Mouse (Mus musculus) embryonic fibroblast, embryonic 13.5 days (primary cell): Measurements from ENCODE around the gene Lgals8. TPM values are rescaled to one million over a fixed set of nuclear protein-coding genes. Genes with fewer than 3 reads are reported as not detected.

Experiments
- H3K27ac ChIP-seq: 2 replicates; pipeline ENCODE4 v1.5.1; 2012; ENCODE audit warnings: low read length, control low read depth, inconsistent platforms; ENCODE audit not compliant: insufficient read depth
- H3K4me1 ChIP-seq: 2 replicates; pipeline ENCODE4 v1.6.1; 2011; ENCODE audit warnings: low read length; ENCODE audit not compliant: control insufficient read depth, insufficient read depth
- H3K4me3 ChIP-seq: 2 replicates; pipeline ENCODE4 v1.5.1; 2011; ENCODE audit warnings: mild to moderate bottlenecking, control low read depth, low read length; ENCODE audit not compliant: insufficient read depth
- CTCF ChIP-seq: IDR thresholded peaks from 2 replicates; pipeline ENCODE4 v1.5.1; 2011; ENCODE audit warnings: mild to moderate bottlenecking, control low read depth, low read length, moderate library complexity, borderline replicate concordance; ENCODE audit not compliant: insufficient read depth
- POLR2A ChIP-seq: IDR thresholded peaks from 2 replicates; pipeline ENCODE4 v1.6.1; 2011; ENCODE audit warnings: low read depth, mild to moderate bottlenecking, control low read depth, low read length, moderate library complexity
- polyA plus RNA-seq: library from polyadenylated mRNA; stranded (reverse); fragments of >200 nt; gene quantifications from 2 replicates; pipeline ENCODE4 v1.2.4, GENCODE M21; 2011; ENCODE audit warnings: low read depth; ENCODE audit not compliant: missing spikeins, insufficient read length

Gene Lgals8
- polyA plus RNA-seq, 1 experiment, result 72.2 TPM

DNA sequence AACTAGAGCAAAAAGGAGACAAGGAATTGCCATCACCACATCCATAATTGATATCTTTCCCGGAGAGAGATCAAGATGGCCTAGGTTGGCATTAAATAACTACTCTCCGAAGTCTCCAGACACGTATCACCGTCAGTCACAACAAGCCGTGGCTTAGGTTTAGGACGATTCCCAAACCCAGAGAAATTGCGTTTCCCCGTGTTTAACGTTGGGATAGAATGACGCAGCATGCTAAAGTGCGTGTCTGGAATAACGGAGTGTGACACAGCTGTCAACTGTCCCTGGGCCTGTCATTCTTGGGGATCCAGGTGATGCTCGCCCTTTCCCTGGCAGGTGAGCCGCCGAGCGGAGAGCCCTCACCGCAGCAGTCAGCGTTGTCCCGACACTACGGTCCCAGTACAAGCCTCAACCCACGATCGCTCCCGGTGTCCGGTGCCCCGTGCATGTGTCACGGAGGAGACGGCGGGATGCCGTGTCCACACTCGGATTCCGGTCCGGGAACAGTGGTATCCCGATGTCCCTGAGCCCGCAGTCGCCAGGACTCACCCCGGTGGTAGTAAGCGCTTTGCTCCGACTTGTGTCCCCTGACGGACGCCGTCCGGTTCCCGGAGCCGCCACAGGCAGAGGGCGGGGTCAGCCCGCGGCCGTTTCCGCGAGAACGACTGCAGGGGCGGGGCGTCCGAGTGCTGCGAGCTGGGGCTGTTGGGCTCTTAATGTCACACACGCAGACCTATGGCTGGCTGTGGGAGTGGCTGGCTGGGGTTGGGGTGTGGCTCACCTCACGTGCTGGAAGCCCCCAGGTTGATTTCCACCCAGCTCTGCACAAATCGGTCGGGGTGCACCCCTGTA is 3.6 kb downstream of the Lgals8 start:
- TF ChIP-seq CTCF (no peak), POLR2A (peak; percentile 72)
- Histone ChIP-seq H3K4me3 (peak overlapping the region; percentile 93), H3K4me1 (no peaks in the 10 kb centered on the region), H3K27ac (peak overlapping the region; percentile 83)

- Histone ChIP-seq H3K4me1 (no peaks in the 10 kb centered on the region), H3K27ac (peak overlapping the region; percentile 83), H3K4me3 (peak overlapping the region; percentile 93)
- TF ChIP-seq POLR2A, result peak; percentile 47; the same call in 1 of the 2 replicates
- TF ChIP-seq CTCF, result 0 out of 2 replicates have a peak, but pooled peaks have one; percentile 10
Measured at GRCm38 (mm10) chr13:12460443-12460842, 4.3 kb downstream of the Lgals8 start.

DNA sequence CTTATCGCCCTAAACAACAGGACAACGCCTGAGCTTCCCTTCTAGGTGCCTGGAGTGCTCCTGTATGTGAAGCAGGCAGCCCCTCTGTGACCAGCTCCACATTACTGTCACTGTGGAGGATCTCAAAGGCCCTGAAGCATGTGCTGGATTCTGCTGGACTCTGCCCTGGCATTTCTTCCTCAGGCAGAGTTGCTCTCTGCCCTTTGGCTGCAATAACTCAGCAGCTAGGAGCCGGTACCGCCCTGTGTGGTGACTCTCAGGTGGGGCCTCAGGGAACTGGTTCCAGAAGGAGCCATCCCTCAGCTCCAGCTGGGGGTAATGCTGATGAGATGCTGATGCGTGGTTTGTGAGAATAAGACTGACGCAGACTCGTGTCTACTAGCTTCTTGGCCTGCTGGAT is 8.0 kb downstream of the Lgals8 start:
- Histone ChIP-seq H3K27ac (no peak overlapping the region), H3K4me1 (no peaks in the 10 kb centered on the region), H3K4me3 (no peak overlapping the region)
- TF ChIP-seq CTCF (no peak), POLR2A (no peak)

- TF ChIP-seq CTCF (no peak), POLR2A (no peak)
Measured at GRCm38 (mm10) chr13:12454686-12455390, 9.9 kb downstream of the Lgals8 start.

DNA sequence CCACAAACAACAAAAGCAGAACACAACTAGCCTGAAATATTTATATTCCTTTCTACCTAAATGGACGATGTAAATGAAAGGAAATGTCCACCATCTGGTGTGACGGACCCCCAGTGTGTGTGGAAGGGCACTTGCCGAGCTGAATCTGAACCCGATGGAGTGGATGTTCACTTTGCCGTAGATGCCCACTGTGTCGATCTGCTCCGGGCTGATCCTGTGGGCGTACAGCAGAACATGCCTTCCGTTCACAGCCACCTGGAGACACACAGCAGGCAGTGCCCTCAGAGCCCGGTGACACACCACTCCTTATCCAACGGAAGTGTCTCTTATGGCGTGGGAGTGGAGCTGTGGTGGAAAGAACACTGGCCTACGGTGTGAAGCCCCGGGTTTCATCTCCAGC is 11.6 kb downstream of the Lgals8 start:
- no peak overlapping the region for H3K27ac ChIP-seq
- H3K4me3 ChIP-seq, result no peak overlapping the region
- no peak for TF ChIP-seq CTCF
- TF ChIP-seq POLR2A, result no peak
- no peaks in the 10 kb centered on the region for H3K4me1 ChIP-seq

More at GRCm38 (mm10) chr13:12454686-12455390, 9.9 kb downstream of the Lgals8 start:
- H3K4me3 ChIP-seq, result no peak overlapping the region
- no peaks in the 10 kb centered on the region for H3K4me1 ChIP-seq
- no peak overlapping the region for H3K27ac ChIP-seq

DNA sequence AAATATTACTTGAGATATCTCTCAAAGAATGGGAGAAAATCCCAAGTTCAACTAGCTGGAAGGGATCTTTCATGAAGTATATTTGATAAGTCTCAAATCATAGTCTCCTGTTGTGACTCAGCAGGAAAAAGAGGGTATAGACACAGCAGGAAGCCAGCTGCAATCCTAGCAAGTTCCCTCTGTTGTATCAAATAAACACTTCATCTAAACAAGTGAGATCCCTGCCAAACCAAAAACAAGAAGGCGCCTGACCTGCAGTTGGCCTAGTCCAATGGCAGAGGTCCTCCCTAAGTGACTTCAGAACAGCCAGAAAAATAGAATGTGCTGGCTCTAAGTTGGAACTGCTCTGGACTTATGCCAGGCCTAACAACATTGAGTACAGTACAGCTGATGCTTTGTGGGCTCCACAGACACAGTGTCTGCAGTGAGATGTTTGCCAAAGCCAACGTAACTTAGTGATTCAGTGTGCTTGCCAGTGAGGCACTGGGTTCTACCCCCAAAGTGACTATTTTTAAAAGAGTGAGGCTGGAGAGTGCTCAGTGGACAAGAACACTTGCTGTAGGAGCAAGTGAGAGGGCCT is 22.6 kb downstream of the Lgals8 start:
- Histone ChIP-seq H3K27ac (no peak overlapping the region), H3K4me1 (no peaks in the 10 kb centered on the region), H3K4me3 (no peak overlapping the region)
- TF ChIP-seq CTCF, result no peak
- TF ChIP-seq POLR2A, result no peak

- Histone ChIP-seq H3K4me3 (no peak overlapping the region), H3K27ac (no peak overlapping the region), H3K4me1 (no peaks in the 10 kb centered on the region)
- TF ChIP-seq CTCF, result no peak
- TF ChIP-seq POLR2A, result no peak
Measured at GRCm38 (mm10) chr13:12440813-12441212, 23.9 kb downstream of the Lgals8 start.

GRCm38 (mm10) chr13:12439586-12439985 is 25.2 kb downstream of the Lgals8 start:
- Histone ChIP-seq H3K27ac (no peak overlapping the region), H3K4me1 (no peaks in the 10 kb centered on the region), H3K4me3 (no peak overlapping the region)
- TF ChIP-seq CTCF, result no peak
- no peak for TF ChIP-seq POLR2A

DNA sequence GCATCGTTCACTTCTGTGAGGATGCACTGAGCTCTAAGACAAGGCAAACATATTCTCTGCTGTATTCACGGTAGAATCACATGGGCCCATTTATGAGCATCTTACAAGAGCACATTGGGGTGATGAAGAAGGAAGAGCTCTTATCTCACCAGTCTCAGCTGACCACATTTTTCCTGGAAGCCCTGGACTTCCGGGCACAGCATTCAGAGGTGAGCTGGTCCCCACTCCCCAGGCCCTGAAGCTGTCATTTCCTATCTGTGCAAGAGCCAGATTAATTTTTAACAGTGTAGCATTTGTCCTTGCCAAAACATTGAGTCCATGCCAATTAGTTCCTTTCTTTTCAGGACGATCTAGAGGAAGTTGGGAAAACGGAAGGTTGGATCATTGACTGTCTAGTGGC is 30.9 kb downstream of the Lgals8 start:
- Histone ChIP-seq H3K4me3 (no peak overlapping the region), H3K27ac (no peak overlapping the region), H3K4me1 (no peaks in the 10 kb centered on the region)
- TF ChIP-seq POLR2A (no peak), CTCF (no peak)
